Mouse (Mus musculus) liver, embryonic 16.5 days (tissue): ENCODE measurements around the gene Il10. TPM values are rescaled to one million over a fixed set of nuclear protein-coding genes. Genes with fewer than 3 reads are reported as not detected.

Experiments used
- polyA plus RNA-seq: library from polyadenylated mRNA; unstranded; fragments of >200 nt; fragmentation: Nextera tagmentation; extraction: Ambion mirVana; gene quantifications from 2 replicates; pipeline ENCODE4 v1.2.1, GENCODE M21; 2015

The Il10 gene
- polyA plus RNA-seq, 1 experiment from 2014 or later, result not detected

Other genes with a start within 250 kb of the Il10 start
- not detected in 2 replicates for gene Fcamr, start 218.9 kb upstream of the Il10 start, polyA plus RNA-seq
- gene Pigr, start 193.2 kb upstream of the Il10 start, polyA plus RNA-seq, result 0.48 and 0.50 TPM in 2 replicates
- gene Fcmr, start 154.2 kb upstream of the Il10 start, polyA plus RNA-seq, result not detected in 2 replicates
- gene Il24, start 132.4 kb upstream of the Il10 start, polyA plus RNA-seq, result not detected in 2 replicates
- gene Il20, start 108.4 kb upstream of the Il10 start, polyA plus RNA-seq, result not detected in 2 replicates
- not detected in 2 replicates for gene Il19, start 79.7 kb upstream of the Il10 start, polyA plus RNA-seq
- 6.4 and 10.8 TPM in 2 replicates for gene Mapkapk2, start 78.0 kb downstream of the Il10 start, polyA plus RNA-seq
- gene Dyrk3, start 118.5 kb downstream of the Il10 start, polyA plus RNA-seq, result 16.3 and 17.3 TPM in 2 replicates
- gene Eif2d, start 133.3 kb downstream of the Il10 start, polyA plus RNA-seq, result 26.8 and 27.1 TPM in 2 replicates
- gene Rassf5, start 225.4 kb downstream of the Il10 start, polyA plus RNA-seq, result 6.3 and 6.8 TPM in 2 replicates